Mouse (Mus musculus): Measurements from ENCODE around the gene Bnc2.

Bnc2 gene

DNA sequence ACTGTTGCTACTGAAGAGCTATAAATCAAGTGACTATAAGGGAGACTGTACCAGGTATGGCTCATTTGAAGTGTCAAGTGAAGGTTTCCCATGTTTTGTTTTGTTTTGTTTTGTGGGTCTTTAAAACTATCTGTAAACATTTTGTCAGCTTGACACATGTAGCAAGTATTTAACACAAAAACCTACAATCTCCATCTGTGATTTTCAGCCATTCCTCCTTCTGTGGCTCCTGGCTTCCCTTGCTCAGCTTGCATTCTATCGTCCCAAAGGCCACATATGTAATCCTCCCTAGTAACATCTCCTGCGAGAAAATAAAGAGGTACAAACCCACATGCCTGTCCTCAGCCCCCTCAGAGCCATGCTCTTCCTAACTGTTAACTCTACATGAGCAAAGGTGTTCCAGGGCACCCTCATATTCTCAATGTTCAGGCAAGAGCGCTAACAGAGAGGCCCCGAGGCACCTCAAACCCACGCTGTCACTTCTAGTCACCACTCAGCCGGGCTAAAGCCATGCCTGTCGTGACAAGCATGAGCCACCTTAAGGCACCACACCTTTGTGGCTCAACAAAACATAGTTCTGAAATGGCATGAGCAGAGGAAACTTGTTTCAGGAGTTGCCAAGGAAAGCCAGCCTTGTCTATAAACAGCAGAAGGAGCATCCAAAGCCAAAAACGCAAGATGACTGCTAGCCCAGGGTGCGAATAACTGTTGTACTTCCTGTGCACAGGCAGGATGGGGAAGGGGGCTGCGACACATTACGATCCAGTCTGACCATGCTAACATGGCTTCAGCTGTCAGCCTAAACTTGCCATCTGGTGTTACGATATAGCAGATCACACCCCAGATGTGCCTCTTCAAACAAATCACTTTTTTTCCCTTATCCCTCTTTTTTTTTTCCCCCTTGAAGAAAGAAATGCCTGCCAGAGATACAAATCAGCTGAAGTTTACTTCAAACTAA is 42.0 kb downstream of the Bnc2 start:
- no peak for DNase-seq

DNA sequence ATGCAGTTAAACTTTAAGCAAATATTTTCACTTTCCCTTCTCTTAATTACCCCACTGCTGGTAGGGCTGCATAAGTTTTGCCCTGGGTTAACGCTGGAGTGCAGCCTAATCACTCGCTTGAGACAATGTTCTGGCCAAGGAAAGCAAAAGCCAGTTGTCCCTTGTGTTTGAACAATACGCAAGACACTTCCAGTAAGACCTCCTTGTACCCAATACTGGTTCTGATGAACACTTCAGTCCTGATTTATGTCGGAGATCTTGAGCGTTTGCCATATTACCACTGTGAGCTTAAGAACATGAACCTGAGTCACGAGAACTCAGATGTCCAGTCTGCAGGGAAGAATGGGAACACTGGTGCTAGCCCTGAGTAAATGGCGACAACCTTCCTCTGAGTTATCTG is 47.5 kb downstream of the Bnc2 start:
- no peak for DNase-seq

DNA sequence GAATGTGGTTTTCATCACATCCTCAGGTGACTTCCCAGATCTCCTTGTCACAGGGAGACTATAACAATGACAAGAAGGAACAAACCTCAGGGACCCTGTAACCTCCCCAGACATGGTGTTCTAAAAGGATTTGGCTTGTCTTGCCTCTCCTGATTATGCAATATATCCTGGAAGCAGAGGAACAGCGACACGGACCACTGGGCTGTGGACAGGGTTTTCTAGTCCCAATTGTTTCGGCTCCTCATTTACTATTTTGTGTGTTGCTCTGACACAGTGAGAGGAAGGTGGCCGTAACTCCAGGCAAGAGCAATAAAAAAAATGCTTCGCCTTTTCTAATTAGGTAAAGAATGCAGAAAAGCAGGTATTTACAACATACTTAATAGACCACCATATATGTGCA is 51.8 kb downstream of the Bnc2 start:
- DNase-seq: no peak

DNA sequence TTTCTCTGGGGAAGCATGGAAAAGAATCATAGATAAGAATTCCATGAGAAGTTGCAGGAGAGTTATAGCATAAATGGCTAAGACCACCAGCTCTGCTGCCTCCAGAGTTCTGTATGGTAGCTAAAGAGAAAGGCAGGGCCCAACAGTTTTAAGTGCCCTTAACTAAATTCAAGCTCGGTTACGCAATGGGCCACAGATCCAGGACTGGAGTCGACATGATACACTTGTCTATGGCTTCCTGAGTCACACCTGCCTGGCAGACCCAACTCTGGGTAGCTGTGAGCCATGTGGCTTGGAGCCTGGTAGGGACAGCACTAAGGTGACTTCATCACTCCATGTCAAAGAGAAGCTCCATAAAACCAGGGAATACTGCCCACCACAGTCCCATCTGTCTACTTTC is 53.3 kb downstream of the Bnc2 start:
- DNase-seq: no peak

DNA sequence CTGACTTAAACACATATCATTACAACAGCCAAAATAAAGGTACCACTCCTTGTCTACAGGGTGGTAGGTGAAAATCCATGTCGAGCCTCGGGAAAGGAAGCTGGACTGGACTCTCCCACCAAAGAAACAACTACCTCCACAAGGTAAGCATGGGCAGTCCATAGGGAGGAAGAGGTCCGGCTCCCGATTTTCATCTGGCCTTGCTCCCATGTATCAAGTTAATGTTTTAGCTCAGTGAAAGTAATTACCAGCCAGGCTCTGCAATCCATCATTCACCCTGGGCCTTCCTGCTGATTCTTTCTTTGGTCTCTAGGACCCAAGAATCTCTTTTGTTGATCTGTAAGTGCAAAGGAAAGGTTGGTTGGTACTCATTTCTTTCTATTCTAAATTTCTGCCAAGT is 65.2 kb downstream of the Bnc2 start:
- no peak for DNase-seq

DNA sequence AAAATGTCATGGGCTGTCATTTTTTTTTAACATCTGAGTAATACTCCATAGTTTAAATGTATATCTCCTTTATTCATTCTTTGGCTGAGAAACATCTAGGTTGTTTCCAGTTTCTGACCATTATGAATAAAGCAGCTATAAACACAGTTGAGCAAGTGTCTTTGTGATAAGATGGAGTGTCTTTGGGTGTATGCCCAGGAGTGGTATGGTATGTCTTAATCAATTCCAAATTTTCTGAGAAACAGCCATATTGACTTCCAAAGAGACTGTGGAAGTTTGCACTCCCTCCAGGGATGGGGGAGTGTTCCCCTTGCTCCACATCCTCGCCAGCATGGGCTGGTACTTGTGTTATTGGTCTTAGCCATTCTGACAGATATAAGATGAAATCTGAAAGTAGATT is 70.6 kb downstream of the Bnc2 start:
- DNase-seq: no peak

DNA sequence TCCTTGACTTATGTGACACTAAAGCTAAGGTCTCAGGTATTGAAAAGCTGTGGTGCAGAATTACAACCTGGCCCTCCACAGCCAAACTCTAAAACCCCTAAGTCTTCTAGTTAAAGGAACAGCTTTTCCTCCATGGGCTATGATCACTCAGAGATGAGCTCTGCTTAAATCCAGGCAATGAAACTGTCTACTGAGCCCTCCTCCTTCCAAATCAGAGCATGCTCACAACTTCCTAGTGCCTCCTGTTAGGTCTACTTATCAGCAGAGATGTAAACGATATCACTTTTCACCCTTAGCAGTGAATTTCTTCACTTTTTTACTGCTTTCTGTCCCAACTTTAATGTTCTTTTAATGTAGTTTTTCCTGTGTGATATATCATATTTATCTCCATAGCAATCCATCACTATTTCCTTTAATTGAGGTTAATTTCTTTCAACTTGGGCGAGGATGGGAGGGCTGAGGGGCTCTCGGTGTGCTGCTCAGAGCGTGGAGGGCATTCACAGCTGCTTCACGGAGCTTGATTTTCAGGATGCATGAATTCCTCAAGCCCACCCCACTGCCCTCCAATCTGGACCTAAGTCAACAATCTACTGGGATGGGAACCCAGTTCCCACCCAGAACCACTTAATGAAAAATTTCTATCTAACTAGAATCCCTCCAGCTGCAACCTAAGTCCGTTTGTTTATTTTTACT is 94.7 kb downstream of the Bnc2 start:
- no peak for DNase-seq

DNA sequence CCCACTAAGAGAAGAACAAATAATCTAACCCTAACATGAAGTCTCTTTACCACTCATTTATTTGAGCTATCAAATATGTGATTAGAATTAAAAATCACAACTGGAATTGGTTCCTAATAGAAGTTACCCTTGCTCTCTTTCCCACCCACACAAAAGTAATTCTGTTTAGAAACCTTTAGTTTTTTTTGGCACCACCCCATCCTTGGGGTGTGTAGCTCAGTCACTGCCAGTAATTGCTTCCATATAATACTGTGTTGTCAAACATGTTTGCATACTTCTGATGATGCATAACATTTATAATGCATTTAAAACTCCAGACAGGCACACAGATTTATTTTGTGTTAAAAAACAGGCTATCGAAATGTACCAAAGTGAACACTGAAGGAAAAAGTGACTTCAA is 96.8 kb downstream of the Bnc2 start:
- no peak for DNase-seq

DNA sequence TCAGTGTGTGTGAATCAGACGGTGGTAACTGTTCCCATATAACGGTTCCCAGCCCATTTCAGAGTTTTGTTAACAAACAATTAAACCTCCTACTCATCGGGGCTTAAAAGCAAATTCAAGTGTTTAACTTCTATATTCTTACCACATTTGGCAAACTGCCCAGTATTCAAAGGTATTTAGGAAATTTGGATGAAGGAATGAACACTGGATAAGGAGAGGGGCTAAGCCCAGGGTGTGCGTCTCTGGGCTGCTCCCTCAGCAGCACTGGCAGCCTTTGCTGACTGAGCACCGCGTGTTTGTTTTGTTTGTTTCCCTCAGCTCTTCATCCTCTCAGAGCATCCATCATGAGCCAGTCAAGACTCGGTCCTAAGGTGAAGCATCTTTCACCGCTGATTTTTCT is 109.0 kb downstream of the Bnc2 start:
- DNase-seq: no peak

DNA sequence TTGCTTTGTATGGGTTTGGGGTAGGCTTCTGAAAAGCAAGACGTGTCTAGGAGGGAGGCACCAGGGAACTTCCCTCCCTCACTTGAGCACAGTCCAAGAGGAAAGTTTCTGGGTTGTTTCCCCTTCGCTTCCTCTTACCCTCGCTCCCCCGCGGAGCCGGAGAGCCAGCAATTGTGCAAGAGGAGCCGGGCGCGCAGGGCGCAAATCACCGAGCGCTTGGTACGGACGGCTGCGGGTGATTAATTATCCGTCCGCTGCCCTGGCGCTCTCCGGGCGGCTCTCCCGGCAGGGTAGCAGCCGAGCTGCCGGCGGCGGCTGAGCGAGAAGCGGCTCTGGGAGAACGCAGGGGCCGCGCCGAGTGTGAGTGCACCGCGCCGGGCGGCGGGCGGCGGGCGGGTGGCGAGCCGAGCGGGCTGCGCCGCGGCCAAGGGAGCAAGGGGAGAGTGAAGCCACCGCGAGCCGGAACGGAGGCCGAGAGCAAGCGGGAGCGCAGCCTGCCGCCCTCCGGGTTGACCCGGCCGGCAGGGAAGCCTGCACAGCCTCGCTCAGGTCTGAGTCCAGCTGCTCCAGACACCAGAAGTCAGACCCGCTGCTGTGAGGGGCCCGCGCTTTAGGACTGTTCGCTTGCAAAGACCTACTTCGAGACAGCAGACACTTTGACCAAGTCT is 129.7 kb downstream of the Bnc2 start:
- DNase-seq: peak; percentile 12

DNA sequence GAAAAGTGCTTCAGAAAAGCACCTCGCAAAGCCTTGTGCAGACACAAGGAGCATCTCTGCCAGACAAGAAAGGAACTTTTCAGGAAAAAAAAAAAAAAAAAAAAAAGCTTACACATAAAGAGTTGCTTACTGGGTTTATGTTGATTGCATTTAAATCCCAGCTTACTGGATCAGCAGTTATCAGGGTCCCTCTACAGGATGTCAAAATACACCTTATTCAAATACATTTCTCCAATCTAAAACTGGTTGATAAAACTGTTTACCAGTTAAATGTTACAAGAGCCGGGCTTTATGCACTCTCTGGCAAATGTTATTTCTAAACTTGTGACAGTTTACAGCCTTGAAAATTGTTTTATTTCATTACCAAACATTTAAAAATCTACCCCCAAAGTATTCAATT is 130.4 kb downstream of the Bnc2 start:
- DNase-seq: no peak

DNA sequence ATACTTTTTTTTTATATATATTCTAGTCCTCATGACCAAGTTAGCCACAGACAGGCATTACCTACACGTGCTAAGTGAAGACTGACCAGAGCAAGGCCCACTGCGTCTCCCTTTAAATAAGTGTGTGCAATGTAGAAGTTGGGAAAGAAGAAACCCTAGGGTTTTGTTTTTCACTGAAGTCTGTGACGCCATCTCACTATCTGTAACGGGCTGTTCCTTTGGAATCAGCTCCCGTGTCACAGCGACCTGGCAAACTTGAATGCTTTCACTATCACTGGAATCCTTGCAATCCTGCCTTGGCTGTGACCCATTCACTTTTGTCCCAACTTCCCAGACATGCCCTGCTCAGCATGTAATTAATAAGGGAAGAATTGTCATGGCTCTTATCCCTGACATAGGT is 134.5 kb downstream of the Bnc2 start:
- no peak for DNase-seq

DNA sequence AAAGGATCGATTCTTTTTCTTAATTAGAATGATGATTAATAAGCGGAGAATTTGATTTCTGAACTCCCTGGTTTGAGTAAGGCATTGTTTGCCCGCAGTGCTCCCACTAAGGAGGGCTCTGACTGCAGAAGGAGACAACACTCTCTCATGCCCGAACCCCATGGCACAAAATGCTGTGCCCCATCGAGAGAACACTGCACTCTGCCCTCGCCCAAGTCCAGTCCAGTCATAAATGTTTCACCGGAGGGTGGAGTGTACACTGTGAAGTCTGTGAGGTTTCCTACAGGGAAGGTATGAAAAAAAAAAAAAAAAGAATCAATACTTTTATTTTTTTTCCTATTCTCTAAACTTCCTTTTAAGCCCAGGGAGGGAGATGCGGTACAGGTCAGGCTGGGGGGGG is 135.7 kb downstream of the Bnc2 start:
- DNase-seq: no peak

DNA sequence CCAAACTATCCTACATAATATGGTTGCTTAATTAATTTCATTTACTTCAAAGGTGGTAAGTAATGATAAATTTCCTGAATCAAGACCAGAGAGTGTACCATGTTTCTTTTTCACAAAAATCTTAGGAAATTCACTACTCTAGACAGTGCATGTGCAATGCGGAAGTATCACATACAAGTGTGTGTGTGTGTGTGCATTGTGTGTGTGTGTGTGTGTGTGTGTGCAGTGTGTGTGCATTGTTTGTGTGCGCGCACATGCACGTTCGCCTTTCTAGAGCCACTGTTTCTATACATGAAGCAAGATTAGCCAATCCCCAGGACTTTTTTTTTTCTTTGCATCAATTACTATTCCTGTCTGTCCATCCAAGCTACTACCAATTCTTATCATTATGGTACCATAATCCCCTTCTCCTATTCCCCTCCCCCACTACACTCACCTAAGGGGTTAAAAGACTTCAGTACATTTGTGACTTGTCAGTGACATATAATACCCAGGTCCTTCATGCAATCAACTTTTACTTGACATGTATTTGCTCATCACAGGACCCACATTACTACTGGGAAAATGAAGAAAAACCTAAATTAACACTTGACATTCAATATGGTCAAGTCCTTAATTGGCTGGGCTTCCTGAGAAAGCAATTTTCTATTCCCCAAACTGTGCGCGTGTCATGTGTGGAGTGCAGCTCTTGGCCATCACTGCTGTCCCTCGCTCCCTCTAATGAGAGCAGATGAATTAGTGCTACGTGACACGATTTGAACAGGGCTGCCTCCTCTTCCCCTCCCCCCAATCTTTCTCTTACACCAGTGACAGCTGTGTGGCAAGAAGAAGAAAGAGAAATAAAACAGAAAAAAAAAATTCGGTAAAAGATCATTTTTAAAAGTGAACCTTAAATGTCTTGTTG is 145.9 kb downstream of the Bnc2 start:
- no peak for DNase-seq

DNA sequence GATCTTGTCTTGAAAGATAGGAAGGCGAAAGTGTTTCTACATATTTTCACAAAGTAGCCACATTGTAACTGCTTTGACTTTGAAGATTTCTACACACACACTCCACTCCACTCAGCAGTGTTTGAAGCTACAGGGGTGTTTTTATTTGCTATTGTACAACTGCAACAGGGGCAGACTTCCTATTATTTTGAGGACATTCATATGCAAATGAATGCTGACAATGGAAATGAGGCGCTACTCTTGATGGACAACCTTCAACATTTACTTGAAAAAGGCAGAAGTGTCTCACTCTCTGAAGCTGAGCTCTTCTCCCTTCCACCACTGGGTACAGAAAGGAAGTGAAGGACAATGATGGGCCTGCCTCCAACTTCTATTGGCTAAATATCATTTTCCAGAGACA is 146.7 kb downstream of the Bnc2 start:
- DNase-seq: no peak

DNA sequence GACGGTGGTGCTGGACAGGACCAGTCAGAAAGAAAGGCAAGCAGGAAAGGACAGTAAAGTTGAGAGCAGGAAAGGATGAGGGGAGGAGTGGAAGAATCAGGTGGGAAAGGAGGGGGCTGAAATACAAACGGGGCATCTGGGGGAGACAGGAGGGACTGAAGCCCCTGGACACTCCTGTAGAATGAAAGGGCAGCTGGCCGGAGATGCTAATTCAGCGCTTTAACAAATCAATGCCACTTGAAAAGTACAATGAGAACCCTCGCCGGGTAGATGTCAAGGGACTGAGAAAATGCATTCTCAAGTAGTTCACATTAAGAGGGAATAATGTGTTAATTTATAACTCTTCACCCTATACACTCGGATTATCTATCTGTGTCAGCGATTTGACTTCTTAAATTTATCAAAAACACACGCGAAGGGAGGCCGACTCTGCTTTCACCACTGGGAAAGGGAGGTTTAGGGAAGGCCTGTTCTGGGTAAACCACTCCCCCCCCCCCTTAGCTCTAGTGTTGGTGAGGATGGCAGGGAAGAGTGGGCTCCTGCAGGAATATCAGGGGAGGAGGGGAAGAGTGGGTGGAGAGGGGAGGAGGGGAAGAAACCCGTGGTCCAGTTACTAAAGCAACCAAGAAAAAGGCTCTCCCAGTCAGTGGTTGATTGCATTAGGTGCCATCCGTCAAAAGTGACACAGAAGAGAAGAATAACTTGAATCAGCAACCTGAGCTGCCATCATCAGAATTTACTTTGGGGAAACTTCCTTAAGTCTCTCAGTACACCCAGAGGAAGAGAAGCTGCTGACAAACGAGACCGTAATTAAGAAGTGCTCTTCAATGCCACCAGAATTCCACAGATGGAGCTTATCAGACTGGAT is 147.8 kb downstream of the Bnc2 start:
- DNase-seq: no peak

DNA sequence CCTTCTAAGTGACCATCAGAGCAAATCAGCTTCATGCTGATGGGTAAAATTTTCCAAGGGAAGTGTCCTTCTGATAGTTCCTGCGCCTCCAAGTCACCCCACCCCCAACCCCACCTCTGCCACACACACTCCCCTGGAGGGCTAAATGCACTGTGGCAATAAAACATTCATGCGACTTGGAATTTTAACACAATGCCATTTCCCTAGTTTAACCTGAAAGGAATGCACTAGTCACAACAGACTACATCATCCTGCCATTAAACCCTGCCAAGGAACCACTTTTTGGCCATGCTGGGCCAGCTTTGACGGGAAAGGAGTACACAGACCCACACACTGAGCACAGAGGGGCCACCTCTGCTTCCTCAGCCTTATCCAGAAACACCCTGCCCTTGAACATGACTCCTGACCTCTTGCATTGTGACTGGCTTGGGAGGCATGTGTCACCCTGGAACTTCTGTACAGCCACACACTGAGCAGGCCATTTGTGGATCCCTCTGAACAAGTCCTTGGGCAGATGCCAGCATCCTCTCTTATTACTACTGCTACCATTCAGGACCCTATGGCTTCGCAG is 151.3 kb downstream of the Bnc2 start:
- no peak for DNase-seq

DNA sequence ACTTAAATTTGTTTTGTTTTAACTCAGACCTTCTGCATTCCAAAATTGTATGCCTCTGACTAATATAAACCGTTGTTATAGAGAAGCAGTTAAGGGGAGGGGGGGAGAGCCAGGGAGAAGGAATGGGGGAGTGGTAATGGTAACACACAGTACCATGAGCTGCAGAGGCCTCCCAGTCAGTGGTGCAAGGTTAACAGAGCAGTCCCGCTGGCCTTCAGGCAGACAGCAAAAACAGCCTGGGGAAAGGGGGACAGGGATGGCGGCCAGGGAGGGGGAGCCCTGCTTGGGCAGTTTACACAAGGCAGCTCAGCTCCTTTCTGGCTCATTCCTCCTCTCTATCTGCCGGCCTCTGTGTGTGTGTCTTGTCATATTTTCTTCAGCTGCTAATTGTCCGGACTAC is 151.9 kb downstream of the Bnc2 start:
- no peak for DNase-seq

DNA sequence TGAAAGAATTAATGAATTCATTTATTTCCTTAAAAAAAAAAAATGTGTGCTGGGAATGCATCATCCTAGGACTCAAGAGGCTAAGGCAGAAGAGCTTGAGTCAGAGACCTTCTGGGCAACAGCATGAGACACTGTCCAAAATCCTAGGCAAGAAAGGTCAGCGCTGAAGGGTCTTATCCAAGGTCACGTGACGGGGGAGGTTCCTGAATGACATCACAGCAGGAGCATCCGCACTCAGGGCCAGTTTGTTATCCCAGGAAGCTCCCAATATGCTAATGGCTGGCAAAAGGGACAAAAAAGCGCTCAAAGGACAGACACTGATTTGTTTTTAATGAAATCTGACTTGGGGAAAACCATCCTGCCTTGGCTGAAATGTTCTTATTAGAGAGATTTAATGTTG is 153.5 kb downstream of the Bnc2 start:
- no peak for DNase-seq

DNA sequence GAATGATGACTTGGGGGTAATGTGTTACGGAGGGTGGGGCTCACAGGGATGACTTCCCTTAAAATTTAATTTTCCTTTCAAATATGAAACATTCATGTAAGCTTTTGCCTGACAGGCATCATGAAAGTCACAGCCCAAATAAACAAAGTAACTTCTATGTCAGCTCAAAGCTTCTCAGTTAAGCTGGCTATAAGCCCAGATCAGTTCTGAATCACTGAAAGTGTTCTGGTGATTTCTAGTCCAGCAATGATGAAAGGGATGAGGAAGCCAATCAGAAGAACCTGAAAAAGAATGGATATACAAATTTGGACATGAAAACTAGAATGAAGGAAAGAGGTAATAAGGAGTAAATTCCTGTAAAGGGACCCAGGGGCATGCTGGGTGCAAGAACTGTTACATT is 164.6 kb downstream of the Bnc2 start:
- DNase-seq: no peak

DNA sequence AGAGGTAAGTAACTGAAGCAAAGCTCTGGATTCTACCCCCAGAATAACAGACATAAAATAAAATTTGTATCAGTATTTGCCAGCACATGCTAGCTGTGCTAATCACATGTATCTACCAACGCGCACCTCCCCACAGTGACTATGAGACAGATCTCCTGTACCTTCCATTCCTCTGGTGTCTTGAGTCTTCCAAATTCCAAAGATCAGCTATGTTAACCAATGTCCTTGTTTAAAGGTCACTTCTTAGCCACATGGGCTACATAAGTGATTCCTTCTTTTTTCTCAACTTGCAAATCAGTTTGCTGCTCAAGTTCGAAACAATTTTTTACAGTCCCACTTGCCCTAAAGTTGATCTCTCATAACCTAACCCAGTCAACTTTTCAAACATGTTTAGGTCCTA is 167.5 kb downstream of the Bnc2 start:
- no peak for DNase-seq
